Mouse (Mus musculus): ENCODE measurements around the gene Mcemp1. TPM values are rescaled to one million over a fixed set of nuclear protein-coding genes. Genes with fewer than 3 reads are reported as not detected.
A peak's percentile ranks its signal among the peaks of the same experiment; 100 is the strongest.

The Mcemp1 gene
- polyA plus RNA-seq, 1 experiment from 2014 or later = 0.78 TPM

DNA sequence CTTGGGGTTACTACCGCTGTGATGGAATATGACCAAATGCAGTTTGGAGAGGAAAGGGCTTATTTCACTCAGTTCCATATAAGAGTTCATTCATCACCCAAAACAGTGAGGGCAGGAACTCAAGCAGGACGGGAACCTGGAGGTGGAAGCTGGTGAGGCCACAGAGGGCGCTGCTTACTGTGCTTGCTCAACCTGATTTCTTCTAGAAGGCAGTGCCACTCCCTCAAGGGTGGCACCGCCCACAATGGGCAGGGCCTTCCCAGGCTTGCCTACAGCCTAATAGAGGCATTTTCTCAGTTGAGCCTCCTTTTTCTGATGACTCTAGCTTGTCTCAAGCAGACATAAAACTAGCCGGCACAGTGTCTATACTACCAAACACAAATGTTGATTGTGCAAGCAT lies 19.8 kb upstream of the Mcemp1 start:
- H3K36me3 ChIP-seq (ENCODE audit: control insufficient read depth, insufficient read depth, low read length) = no peaks in the 10 kb centered on the region
- H3K27ac ChIP-seq (replicated peaks; ENCODE audit: low read depth, low read length) = no peak overlapping the region
- no peak overlapping the region for H3K4me2 ChIP-seq (ENCODE audit: low read depth, low read length)
- WGBS = 26% methylated on average over 5 of the region's 5 CpGs
- H3K9me3 ChIP-seq (ENCODE audit: control insufficient read depth, low read length) = no peaks in the 10 kb centered on the region
- H3K4me1 ChIP-seq (ENCODE audit: control insufficient read depth, insufficient read depth, low read length) = no peaks in the 10 kb centered on the region
- no peak overlapping the region for H3K4me3 ChIP-seq (ENCODE audit: low read depth, low read length)
- peak; percentile 33; the same call in 1 of the 2 replicates for ATAC-seq (ENCODE audit: low read depth)
- H3K27me3 ChIP-seq (replicated peaks; ENCODE audit: control insufficient read depth, insufficient read depth, low read length) = no peaks in the 10 kb centered on the region
- H3K9ac ChIP-seq (ENCODE audit: low read depth, low read length) = no peak overlapping the region
- peak; percentile 47 for DNase-seq (ENCODE audit: low spot score)

DNA sequence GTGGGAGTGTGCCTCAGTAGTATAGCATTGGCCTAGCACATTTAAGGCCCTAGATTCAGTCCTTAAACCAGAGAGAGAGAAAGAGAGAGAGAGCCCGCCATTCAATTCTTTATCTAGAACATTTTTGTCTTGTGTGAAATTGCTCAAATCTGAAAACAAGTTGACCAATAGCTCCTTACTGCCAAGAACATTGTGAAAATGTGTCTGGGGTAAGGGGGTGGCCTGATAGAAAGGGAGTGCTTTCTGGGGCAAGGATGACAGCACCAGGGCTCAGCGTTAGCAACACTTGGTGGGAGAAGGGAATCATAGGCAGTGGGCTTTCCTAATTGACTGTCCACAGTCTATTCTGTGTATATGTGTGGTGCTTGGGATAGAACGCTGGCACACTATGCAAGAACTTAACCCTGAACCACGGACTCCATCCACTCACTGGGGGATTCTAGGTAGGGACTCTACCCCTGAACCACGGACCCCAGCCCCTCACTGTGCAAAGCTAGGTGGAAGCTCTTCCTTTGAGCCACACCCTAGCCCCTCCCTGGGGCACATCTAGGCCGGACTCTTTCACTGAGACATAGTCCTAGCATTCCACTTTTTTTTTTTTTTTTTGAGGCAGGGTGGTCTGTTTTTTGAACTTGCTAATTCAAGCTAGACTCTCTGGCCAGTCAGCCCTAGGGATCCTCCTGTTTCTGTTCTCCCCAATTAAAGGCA lies 18.6 kb upstream of the Mcemp1 start:
- DNase-seq (ENCODE audit: low spot score) (no peak), ATAC-seq (ENCODE audit: low read depth) (no peak)
- H3K27me3 ChIP-seq (replicated peaks; ENCODE audit: control insufficient read depth, insufficient read depth, low read length) = no peaks in the 10 kb centered on the region
- H3K4me3 ChIP-seq (ENCODE audit: low read depth, low read length) = no peak overlapping the region
- H3K9me3 ChIP-seq (ENCODE audit: control insufficient read depth, low read length) = no peaks in the 10 kb centered on the region
- H3K4me1 ChIP-seq (ENCODE audit: control insufficient read depth, insufficient read depth, low read length) = no peaks in the 10 kb centered on the region
- no peak overlapping the region for H3K9ac ChIP-seq (ENCODE audit: low read depth, low read length)
- WGBS = 86% methylated on average over 5 of the region's 6 CpGs
- H3K27ac ChIP-seq (replicated peaks; ENCODE audit: low read depth, low read length) = no peak overlapping the region
- no peak overlapping the region for H3K4me2 ChIP-seq (ENCODE audit: low read depth, low read length)
- no peaks in the 10 kb centered on the region for H3K36me3 ChIP-seq (ENCODE audit: control insufficient read depth, insufficient read depth, low read length)

DNA sequence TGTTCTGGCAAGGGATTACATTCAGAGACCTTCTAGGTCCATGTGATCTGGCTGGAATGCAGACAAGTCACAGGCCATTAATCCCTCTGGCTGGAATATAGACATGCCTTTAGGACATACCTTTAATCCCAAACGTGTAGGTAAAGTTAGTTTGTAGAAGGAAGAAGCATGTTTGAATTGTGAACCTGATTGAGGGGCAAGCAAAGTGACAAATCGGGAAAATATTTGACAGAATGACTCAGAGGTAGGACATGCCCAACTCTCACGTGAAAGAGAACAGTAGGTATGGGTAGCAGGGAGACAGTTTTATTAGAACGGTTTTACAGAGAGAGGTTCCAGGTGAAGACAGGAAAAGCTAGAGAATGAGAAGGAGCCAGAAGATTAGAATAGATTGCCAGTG lies 18.0 kb upstream of the Mcemp1 start:
- Histone ChIP-seq H3K9me3 (ENCODE audit: control insufficient read depth, low read length) (no peaks in the 10 kb centered on the region), H3K9ac (ENCODE audit: low read depth, low read length) (no peak overlapping the region), H3K36me3 (ENCODE audit: control insufficient read depth, insufficient read depth, low read length) (no peaks in the 10 kb centered on the region), H3K27ac (replicated peaks; ENCODE audit: low read depth, low read length) (no peak overlapping the region), H3K27me3 (replicated peaks; ENCODE audit: control insufficient read depth, insufficient read depth, low read length) (no peaks in the 10 kb centered on the region), H3K4me1 (ENCODE audit: control insufficient read depth, insufficient read depth, low read length) (no peaks in the 10 kb centered on the region), H3K4me3 (ENCODE audit: low read depth, low read length) (no peak overlapping the region), H3K4me2 (ENCODE audit: low read depth, low read length) (no peak overlapping the region)
- DNase-seq (ENCODE audit: low spot score) (no peak), ATAC-seq (ENCODE audit: low read depth) (no peak)
- WGBS = 69% methylated on average over 4 of the region's 4 CpGs

DNA sequence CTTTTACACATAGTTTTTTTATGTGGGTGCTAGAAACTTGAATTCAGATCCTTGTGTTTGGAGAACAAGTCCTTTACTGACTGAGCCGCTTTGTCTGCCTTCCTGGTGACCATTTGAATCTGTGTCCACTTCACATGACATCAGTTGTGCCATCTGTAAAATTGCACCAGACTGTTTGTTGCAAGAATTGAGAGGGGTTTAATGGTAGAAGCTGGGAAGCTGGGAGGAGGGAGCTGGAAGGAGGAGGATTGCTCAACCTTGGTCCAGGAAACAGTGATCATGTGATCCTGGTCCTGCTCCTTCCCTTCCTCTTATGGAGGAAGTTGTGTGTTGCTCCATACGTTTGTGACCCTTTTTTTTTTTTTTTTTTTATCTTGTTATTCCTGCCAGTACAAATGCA lies 17.3 kb upstream of the Mcemp1 start:
- H3K27me3 ChIP-seq (replicated peaks; ENCODE audit: control insufficient read depth, insufficient read depth, low read length) = no peaks in the 10 kb centered on the region
- no peak overlapping the region for H3K27ac ChIP-seq (replicated peaks; ENCODE audit: low read depth, low read length)
- no peaks in the 10 kb centered on the region for H3K9me3 ChIP-seq (ENCODE audit: control insufficient read depth, low read length)
- ATAC-seq (ENCODE audit: low read depth) = no peak
- no peak overlapping the region for H3K4me3 ChIP-seq (ENCODE audit: low read depth, low read length)
- no peaks in the 10 kb centered on the region for H3K36me3 ChIP-seq (ENCODE audit: control insufficient read depth, insufficient read depth, low read length)
- H3K9ac ChIP-seq (ENCODE audit: low read depth, low read length) = no peak overlapping the region
- H3K4me1 ChIP-seq (ENCODE audit: control insufficient read depth, insufficient read depth, low read length) = no peaks in the 10 kb centered on the region
- 97% methylated on average over 1 of the region's 2 CpGs for WGBS
- DNase-seq (ENCODE audit: low spot score) = no peak
- no peak overlapping the region for H3K4me2 ChIP-seq (ENCODE audit: low read depth, low read length)

DNA sequence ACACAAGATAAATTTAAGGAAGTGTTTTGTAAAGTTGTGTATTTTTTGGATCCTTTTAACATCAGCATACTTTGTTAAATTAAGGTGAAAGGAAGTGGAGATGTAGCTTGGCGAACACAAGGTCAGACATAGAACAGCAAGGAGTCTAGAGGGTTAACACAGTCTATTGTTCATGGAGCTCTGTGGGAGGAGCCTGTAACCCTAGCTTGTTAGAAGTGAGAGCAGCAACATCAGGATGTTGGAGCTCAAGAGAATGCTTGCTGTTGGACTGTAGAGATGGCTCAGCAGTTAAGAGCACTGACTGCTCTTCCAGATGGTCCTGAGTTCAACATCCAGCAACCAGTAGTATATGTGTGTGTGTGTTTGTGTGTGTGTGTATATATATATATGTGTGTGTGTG lies 16.6 kb upstream of the Mcemp1 start:
- Histone ChIP-seq H3K36me3 (ENCODE audit: control insufficient read depth, insufficient read depth, low read length) (no peaks in the 10 kb centered on the region), H3K27me3 (replicated peaks; ENCODE audit: control insufficient read depth, insufficient read depth, low read length) (no peaks in the 10 kb centered on the region), H3K4me2 (ENCODE audit: low read depth, low read length) (peak overlapping the region; percentile 7; the same call in 1 of the 2 replicates), H3K9ac (ENCODE audit: low read depth, low read length) (no peak overlapping the region), H3K4me1 (ENCODE audit: control insufficient read depth, insufficient read depth, low read length) (no peaks in the 10 kb centered on the region), H3K9me3 (ENCODE audit: control insufficient read depth, low read length) (no peaks in the 10 kb centered on the region), H3K27ac (replicated peaks; ENCODE audit: low read depth, low read length) (no peak overlapping the region), H3K4me3 (ENCODE audit: low read depth, low read length) (no peak overlapping the region)
- WGBS = 45% methylated on average over 1 of the region's 1 CpGs
- DNase-seq (ENCODE audit: low spot score) (peak; percentile 30), ATAC-seq (ENCODE audit: low read depth) (no peak; the same call in 1 of the 2 replicates)

DNA sequence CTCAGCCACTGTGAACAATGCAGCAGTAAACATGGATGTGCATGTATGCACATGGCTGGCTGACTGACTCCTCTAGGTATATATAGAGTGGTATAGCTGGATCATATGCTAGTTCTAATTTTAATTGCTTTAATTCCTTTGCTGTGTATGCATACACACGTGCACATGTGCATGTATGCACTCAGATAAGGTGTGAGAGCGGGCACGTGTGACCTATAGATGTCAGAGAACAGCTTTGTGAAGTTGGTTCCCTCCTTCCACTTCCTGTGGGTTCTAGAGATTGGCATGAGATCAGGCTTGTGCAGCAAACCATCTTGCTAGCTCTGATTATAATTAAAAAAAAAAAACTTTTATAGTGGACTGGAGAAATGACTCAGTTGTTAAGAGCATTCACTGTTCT lies 12.7 kb upstream of the Mcemp1 start:
- H3K27me3 ChIP-seq (replicated peaks; ENCODE audit: control insufficient read depth, insufficient read depth, low read length) = no peaks in the 10 kb centered on the region
- no peak for ATAC-seq (ENCODE audit: low read depth)
- DNase-seq (ENCODE audit: low spot score) = no peak
- WGBS = 69% methylated on average over 3 of the region's 3 CpGs
- no peak overlapping the region for H3K9ac ChIP-seq (ENCODE audit: low read depth, low read length)
- no peak overlapping the region for H3K27ac ChIP-seq (replicated peaks; ENCODE audit: low read depth, low read length)
- no peaks in the 10 kb centered on the region for H3K4me1 ChIP-seq (ENCODE audit: control insufficient read depth, insufficient read depth, low read length)
- H3K36me3 ChIP-seq (ENCODE audit: control insufficient read depth, insufficient read depth, low read length) = no peaks in the 10 kb centered on the region
- no peak overlapping the region for H3K4me3 ChIP-seq (ENCODE audit: low read depth, low read length)
- no peak overlapping the region for H3K4me2 ChIP-seq (ENCODE audit: low read depth, low read length)
- no peaks in the 10 kb centered on the region for H3K9me3 ChIP-seq (ENCODE audit: control insufficient read depth, low read length)

DNA sequence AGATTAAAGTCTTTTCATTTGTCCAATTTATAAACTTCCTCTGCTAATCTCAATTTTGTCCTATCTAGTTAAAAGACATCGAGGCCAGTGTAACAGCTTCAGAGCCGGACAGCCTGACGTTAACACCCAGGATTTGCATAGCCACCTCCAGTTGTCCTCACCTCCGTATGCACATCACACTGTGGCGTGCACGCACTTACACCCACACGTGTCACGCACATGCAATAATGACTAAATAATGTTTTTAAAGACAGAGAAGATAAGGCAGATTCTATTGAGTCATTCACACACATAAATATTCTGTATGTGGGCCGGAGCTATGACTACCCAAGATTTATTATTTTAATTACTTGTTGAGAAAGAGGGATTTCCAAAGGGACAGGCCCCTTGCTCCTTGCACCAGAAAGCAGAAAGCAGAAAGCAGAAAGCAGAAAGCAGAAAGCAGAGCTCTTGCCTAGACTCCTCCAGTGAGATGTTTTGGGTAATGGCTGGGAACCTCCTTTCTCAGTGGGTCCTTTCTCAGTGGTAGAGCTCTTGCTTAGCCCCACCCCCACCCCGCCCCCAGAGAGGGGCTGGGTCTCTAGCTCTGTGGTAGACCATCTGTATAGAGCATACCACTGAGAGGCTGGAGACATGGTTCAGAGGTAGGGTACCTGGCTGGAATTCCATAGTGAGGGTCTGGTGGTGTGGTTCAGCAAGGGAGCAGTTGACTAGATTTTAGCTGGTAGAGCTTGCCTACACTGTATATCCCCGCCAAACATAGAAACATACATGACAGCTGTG lies 10.6 kb upstream of the Mcemp1 start:
- Histone ChIP-seq H3K4me1 (ENCODE audit: control insufficient read depth, insufficient read depth, low read length) (no peaks in the 10 kb centered on the region), H3K4me3 (ENCODE audit: low read depth, low read length) (no peak overlapping the region), H3K27me3 (replicated peaks; ENCODE audit: control insufficient read depth, insufficient read depth, low read length) (no peaks in the 10 kb centered on the region), H3K36me3 (ENCODE audit: control insufficient read depth, insufficient read depth, low read length) (no peaks in the 10 kb centered on the region), H3K27ac (replicated peaks; ENCODE audit: low read depth, low read length) (no peak overlapping the region), H3K9ac (ENCODE audit: low read depth, low read length) (no peak overlapping the region), H3K9me3 (ENCODE audit: control insufficient read depth, low read length) (no peaks in the 10 kb centered on the region), H3K4me2 (ENCODE audit: low read depth, low read length) (no peak overlapping the region)
- 64% methylated on average over 11 of the region's 11 CpGs for WGBS
- DNase-seq (ENCODE audit: low spot score) (no peak), ATAC-seq (ENCODE audit: low read depth) (no peak)

DNA sequence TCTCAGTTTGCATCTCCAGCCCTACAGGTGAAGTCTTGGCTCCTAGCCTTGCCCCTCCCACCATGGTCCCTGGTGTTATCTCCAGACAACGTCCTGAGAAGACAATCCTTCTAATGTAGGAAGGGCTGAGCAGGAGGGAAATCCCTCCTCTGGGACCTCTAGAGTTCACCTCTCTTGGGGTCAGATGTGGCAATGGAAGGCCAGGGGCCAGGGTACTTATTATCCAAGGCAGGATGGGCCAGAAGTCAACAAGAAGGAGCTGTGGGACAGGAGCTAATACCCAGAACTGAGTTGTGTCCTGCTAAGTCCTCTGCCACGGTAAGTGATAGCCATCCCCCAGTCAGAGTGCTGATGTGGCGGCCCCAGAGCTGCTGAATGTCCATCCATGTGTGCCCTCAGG lies 10.0 kb upstream of the Mcemp1 start, which contains the start of gene Retn:
Gene Retn, plus strand, starts transcription at position 245 of the 400 bp plus-strand sequence.
- DNase-seq (ENCODE audit: low spot score) (no peak), ATAC-seq (ENCODE audit: low read depth) (no peak)
- 78% methylated on average over 2 of the region's 3 CpGs for WGBS
- no peaks in the 10 kb centered on the region for H3K36me3 ChIP-seq (ENCODE audit: control insufficient read depth, insufficient read depth, low read length)
- no peak within 1 kb of the TSS for H3K27ac ChIP-seq (replicated peaks; ENCODE audit: low read depth, low read length)
- H3K4me1 ChIP-seq (ENCODE audit: control insufficient read depth, insufficient read depth, low read length) = no peaks in the 10 kb centered on the region
- no peaks in the 10 kb centered on the region for H3K9me3 ChIP-seq (ENCODE audit: control insufficient read depth, low read length)
- H3K4me3 ChIP-seq (ENCODE audit: low read depth, low read length) = no peak within 1 kb of the TSS
- no peak within 1 kb of the TSS for H3K4me2 ChIP-seq (ENCODE audit: low read depth, low read length)
- H3K9ac ChIP-seq (ENCODE audit: low read depth, low read length) = no peak within 1 kb of the TSS
- no peaks in the 10 kb centered on the region for H3K27me3 ChIP-seq (replicated peaks; ENCODE audit: control insufficient read depth, insufficient read depth, low read length)

Data from embryonic facial prominence, embryonic 14.5 days (tissue).